Mouse (Mus musculus): Measurements from ENCODE around the gene Pla2g1b.

DNA sequence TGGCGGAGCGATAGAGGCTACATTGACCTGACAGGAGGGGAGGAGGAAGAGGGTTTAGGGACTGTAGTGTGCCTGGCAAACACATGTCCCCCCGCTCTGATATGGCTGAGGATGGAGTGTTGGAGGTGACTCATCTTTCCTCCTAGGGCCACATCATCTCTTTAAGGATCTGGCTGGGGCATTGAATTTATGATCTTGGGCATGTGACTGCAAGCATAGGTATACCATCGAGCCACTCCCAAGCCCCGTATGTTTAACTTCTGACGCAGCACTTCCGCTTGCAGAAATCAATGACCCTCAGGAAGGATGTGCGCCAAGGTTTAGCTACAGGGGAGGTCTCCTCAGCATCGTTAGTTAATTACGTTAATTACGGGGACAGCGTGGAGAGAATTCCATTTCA is 37.0 kb downstream of the Pla2g1b start:
- TF ChIP-seq MAX (IDR thresholded peaks at IDR 0.05; ENCODE audit: low read depth) = no peak
- TF ChIP-seq POLR2A (IDR thresholded peaks at IDR 0.05; ENCODE audit: insufficient read length, low read depth) = no peak
- TF ChIP-seq TCF12 (IDR thresholded peaks at IDR 0.05; ENCODE audit: insufficient read depth, poor library complexity, severe bottlenecking) = no peak
- TF ChIP-seq TCF3 (IDR thresholded peaks at IDR 0.05; ENCODE audit: insufficient read length, low read depth) = no peak
- no peak for TF ChIP-seq MYOD1 (IDR thresholded peaks at IDR 0.05; ENCODE audit: control insufficient read depth in 1 of 3, insufficient read length in 2 of 3, low read depth in 2 of 3)
- TF ChIP-seq USF1 (IDR thresholded peaks at IDR 0.05; ENCODE audit: low read depth) = peak; percentile 41
- TF ChIP-seq REST (IDR thresholded peaks at IDR 0.05; ENCODE audit: insufficient read depth, insufficient read length) = no peak
- no peak for TF ChIP-seq CEBPB (IDR thresholded peaks at IDR 0.05; ENCODE audit: insufficient read depth, poor library complexity, severe bottlenecking)
- no peak for TF ChIP-seq POLR2AphosphoS2 (IDR thresholded peaks at IDR 0.05; ENCODE audit: insufficient read length, low read depth)
